Mouse (Mus musculus) G1E (cell line): ENCODE data around the gene Cdh13.

Experiments
- CTCF ChIP-seq: IDR thresholded peaks from 2 replicates; pipeline ENCODE4 v1.5.1; 2012; ENCODE audit warnings: low read depth, low read length, inconsistent platforms, mixed read lengths
- GATA1 ChIP-seq: IDR thresholded peaks from 2 replicates; pipeline ENCODE4 v1.6.1; 2012; ENCODE audit warnings: borderline replicate concordance, low read length, inconsistent platforms, mixed read lengths
- POLR2AphosphoS5 ChIP-seq: IDR thresholded peaks from 2 replicates; pipeline ENCODE4 v1.6.1; 2012; ENCODE audit warnings: low read depth, low read length, inconsistent platforms; ENCODE audit not compliant: insufficient replicate concordance
- TAL1 ChIP-seq: conservative IDR thresholded peaks from 2 replicates; pipeline ENCODE4 v1.6.1; 2012; ENCODE audit warnings: low read depth, low read length, inconsistent platforms, mixed read lengths

- TF ChIP-seq CTCF (no peak), TAL1 (no peak), GATA1 (no peak), POLR2AphosphoS5 (no peak)
These were observed 9.3 kb upstream of the Cdh13 start for GRCm38 (mm10) chr8:118274243-118274642.
